Mouse (Mus musculus) frontal cortex, postnatal 25 days (tissue): ENCODE results near the gene Slc25a13.
"Not testable (repeated sequence)": the region's sequence is repeated elsewhere in the genome, so short reads cannot be mapped to it uniquely, and the experiment has no call there.

Source experiments
- DNase-seq, 2 experiments: peaks; one replicate each; pipeline ENCODE4 v3.0.0; 2022; ENCODE audit warnings: low spot score in 2 of 2

The Slc25a13 gene

DNA sequence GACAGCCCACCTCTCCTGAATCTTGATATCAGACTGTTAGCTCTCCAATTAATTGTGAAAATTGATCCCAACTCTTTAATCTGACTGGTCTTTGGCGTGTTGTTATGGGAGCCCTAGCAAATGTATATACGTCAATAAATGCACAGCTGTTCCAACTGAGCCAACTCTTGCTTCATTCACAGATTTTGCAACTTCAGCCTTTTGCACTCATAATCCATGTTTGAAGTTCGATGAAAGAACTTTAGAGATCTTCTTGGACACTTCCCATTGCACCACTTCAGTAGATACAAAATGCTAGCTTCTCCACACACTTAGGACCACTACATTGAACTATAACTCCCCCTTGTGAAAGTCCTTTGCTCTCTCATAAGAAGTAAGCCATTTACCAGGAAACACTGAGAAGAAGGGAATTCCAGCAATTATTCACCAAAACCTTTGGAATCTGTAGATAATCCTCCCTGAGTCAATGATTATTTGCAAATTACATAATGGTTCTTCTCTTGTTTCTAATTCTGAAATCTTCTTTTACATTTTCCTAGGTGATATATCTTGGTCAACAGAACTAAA, 11.3 kb downstream of the Slc25a13 start:
- DNase-seq = no peak

DNA sequence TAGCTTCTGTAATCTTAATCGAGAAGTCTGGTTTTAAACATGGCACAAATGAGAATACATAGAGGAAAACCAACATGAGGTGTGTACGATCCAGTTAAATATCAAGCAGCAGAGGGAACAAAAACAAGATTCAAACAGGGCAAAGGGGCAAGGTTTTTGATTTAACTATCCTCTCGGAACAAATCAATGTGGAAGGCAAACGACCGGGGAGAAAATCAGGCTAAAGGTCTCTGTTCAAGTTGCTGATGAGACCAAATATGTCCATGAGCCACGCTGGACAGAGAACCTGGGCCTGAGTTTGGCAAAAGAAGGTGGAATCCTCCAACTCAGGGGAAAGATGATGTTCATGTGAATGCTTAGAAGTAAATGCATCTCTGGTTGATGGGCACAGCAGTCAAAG, 14.5 kb downstream of the Slc25a13 start:
- DNase-seq = no peak

- no peak for DNase-seq
Observed at GRCm38 (mm10) chr6:6201977-6202376, 15.0 kb downstream of the Slc25a13 start.

GRCm38 (mm10) chr6:6199138-6199870, 17.7 kb downstream of the Slc25a13 start:
- DNase-seq = no peak

DNA sequence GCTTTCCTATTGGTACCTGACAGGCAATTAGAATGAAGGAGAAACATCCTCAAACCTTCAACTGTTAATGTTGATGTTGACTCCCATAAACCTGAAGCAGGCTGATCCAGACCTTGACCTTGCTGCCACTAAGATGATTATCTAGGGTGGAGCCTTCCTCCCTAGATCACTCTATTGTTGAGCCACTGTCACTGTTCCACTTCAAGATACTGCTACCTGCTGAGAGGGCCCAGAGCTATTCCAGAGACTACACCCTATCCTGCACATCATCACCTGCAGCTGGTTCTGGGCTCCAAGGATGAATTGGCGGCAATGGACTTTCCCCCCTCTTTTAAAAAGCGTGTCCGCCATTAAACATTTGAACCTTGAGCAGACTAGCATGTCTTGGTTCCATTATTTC, 18.9 kb downstream of the Slc25a13 start:
- DNase-seq = not testable (repeated sequence)

GRCm38 (mm10) chr6:6197339-6197738, 19.6 kb downstream of the Slc25a13 start:
- no peak for DNase-seq

DNA sequence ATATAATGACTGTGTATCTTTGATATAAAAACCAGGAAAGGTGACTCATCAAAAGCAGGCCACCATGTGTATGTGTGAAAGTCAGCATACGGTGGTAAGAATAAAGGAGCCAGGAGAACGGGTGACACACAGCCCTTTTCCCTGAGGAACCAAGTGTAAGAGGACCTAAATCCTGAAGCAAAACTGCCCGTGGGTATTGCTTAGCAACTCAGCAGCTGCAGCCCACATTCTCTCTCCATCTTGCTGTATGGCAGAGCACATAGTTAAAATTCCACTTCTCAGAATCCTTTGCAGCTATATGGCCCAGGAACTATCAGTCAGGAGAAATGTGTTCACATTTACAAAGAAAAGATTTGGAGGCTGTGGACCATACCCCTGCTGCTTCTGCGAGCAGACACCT, 20.4 kb downstream of the Slc25a13 start:
- DNase-seq = no peak

DNA sequence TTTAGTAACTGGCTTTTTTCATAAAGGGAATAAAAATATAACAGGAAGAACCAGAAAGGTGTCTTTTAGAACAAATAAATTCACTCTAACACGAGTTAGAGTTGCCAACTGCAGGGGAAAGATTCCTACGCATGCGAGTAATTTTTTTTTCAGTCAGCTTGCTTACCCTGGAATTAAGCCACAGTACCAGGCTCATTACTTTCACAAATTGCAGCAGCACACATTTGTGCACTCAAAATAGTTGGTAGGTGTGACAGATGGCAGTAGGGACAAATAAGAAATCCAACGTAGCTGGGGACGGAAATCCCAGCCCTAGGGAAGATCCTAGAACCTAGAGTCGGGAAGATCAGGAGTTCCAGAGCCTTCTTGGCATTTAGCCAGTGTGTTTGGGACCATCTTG, 22.1 kb downstream of the Slc25a13 start:
- DNase-seq = no peak

GRCm38 (mm10) chr6:6193906-6194305, 23.1 kb downstream of the Slc25a13 start:
- no peak for DNase-seq

DNA sequence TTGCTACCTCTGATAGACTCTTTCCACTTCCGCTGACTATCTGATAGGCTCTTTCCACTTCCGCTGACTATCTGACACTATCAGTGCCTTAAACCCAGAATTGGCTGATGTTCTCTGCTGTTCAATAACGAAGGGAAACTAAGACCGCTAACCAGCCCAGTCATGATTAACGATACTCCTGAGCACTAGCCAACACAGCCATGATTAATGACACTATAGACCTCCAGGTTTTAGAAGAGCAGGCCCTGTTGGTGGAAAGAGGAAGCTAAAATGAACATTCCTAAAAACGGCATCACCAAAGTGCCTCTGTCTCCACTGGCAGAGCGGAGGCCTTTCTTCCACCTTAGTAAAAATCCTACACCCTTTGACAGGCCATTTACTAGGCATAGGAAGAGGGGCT, 24.6 kb downstream of the Slc25a13 start:
- no peak for DNase-seq

DNA sequence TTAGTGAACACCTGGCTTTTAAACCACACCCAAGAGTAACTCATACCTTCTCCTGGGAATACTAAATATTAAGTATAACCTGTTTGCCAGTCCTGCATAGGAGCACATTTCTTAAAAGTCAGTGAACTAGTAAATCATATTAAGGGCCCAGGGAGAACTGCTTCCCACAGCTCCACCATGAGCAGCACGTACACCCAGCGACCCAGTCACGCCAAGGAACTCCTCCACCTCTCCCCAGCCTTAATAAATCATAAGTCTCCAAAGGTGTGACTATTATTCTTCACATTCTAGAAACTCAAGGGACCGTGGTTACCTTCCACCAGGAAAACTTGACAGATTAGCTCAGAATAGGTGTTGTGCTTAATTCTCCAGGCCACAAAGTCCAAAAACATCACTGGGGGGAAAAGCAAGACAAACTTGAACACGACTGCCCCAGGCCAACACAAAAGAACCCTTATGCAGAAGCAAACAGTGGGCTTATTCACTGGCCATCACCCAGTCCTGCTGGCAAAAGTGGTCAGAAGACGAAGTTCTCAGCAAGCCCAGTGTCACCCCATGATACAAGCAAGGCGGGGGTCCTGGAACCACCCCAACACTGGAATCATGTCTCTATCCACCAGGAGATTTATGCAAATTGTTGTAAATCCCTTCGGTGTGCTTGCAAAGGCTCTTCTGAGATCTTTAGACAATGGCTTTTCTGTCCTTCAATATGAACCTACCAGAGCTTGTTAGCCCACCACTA, 25.2 kb downstream of the Slc25a13 start:
- no peak for DNase-seq

DNA sequence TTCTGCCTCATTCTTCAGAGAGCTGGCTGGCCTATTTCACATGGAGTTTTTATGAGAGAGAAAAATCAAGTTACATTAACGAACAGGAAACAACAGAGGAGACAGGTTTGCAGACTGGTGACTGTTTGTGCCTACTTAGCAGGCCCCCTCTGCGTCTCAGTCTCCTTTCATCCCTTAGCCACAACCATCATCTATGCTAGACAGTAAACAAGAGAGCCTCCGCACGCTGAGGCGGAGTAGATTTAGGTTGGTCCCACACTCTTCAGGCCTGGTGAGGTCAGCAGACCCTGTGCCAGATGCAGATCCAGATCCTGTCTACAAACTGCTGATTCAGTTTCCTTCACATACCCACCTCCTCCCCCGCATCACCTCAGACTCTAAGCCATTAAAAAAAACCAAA, 28.0 kb downstream of the Slc25a13 start:
- no peak for DNase-seq

DNA sequence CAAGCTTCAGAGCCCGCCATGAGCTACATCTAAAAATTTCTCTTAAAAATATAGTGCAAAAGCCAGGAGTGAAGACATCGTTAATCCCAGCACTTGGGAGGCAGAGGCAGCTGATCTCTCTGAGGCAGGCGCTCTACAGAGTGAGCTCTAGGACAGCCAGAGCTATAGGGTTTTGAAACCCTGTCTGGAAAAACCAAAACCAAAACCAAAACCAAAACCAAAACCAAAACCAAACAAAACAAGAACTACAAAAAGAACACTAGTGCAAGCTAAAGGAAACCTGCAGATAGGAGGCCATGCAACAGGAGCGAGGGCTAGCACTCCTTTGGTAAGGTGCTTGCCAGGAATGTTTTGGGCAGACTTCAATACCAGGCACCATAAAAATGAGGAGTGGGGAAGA, 30.5 kb downstream of the Slc25a13 start:
- DNase-seq = no peak

- no peak for DNase-seq
Observed at GRCm38 (mm10) chr6:6185735-6186068, 31.3 kb downstream of the Slc25a13 start.

DNA sequence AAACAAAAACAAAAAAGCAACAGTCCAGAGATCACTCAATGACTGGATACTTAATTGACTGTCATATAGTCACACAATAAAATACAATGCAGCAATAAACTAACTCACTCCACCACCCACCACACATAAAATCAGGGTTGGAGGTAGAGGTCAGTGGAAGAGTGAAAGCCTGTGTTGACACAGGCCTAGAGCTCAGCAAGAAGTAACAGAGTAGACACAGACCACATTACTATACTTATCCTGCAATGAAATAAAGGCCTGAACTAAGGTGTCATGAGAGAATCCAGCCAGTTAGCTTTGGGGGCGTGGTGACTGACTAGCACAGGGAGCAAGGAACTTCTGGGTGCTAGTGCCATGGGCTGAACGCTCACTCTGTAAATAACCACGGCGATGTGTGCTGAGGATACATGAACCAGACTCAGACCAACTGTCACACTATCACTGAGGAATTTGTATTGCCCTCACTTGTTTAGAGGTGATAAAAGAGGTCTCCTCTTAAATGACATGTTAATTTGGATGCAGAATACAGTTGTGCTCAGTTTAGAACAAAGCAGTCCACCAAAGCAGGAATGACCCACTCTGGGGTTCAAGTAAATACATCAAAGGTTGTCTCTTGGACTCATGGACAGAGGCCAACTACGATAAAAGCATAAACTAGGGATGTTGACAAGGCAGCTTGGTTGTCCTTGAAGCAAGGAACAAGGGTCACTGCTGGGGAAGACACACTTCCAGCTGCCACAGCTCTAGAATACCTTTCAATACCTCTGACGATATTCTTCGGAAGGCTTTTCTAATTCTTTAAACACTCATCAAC, 31.8 kb downstream of the Slc25a13 start:
- no peak for DNase-seq

DNA sequence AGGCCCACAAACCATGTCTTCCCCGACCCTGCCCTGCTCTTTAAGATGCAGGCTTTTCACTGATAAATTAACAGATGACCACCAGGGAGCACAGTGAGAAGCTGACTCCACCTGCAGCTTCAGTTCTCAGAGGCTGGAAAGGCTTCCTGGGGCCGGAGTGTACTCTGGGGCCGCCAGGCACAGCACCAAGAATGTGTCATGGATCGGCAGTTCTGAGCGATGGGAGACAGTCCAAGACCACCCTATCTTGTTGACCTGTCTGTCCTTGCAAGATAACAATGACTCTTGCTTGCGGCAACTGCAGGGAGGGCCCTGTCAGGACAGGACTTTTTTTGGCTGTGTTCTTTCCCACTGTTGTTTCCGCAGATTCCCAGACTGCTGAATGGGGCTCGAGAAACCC, 33.4 kb downstream of the Slc25a13 start:
- no peak for DNase-seq

GRCm38 (mm10) chr6:6182191-6182590, 34.8 kb downstream of the Slc25a13 start:
- DNase-seq = no peak

DNA sequence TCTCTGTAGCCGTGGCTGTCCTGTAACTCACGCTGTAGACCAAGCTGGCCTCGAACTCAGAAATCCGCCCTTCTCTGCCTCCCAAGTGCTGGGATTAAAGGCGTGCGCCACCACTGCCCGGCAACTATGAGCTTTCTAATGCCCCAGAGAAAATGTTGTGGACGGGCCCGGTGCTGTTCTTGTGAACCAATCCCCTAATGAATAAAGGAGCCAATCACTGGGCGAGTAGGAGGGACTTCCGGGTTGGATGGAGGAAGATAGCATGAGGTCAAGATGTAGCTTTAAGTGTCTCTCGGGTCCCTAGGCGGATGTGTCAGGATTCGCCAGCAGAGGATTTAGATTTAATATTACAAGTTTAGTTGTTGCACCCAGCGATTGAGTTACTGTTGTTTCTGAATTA, 38.6 kb downstream of the Slc25a13 start:
- DNase-seq = not testable (repeated sequence)

DNA sequence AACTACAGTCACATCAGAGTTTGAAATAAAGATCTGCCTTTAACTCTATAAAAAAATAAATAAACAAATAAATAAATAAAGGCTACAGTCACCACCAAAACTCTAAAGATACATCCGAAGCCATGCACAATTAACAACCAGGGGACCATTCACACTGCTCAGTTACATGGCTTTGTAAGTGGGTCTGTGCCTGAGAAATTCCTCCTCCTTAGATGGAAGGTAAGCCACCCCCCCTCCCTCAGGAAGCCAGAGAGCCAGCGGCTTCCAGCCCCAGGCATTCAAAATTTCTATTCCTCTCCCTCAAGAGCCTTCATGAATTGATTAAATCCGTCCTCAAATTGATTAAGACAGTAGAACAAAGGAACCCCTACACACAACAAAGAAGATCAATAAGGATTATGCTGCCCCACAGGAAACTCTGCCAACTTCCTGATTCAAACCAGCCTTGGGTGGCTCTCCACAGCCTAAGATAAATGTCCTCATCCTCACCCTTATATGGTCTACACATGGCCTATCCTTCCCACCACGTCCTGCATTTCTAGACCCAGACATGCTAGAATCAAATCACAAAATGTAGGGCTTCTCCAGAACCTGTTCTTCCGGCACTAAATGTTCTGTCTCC, 41.5 kb downstream of the Slc25a13 start:
- no peak for DNase-seq

GRCm38 (mm10) chr6:6173935-6174561, 42.9 kb downstream of the Slc25a13 start:
- DNase-seq = no peak

DNA sequence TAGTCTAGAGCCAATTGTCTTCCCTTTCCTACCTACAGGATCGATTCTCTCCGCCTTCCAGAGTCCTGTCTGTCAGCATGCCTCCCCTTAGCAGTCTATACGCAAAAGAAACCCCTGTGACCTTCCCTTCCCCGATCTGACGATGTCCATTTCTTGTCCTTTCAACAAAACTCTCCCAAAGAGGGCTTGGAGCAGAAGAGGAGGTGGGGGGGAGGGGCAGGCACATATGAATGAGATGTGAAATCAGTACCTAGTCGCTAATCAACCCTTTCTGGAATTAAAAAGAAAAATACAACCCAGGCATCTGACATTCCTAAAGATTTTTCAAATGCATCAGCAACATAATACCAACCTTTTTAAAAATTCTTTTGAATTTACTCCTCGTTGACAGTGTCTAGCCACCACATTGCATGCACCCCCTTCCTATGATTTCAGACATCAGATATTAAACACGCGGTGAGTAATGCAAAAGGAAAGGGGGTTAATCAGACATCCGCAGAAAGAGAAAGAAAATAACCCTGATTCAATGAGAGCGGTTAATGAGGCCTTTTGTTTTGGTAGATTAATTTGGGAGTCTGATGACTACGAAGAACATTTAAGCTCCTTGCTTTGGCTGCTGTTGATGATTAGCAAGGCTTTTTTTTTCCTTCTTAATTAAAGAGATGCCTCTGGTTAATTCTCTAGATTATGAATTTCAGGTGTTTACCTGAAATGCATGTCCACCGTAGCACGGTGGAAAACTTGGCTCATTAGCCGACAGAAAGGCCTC, 43.6 kb downstream of the Slc25a13 start:
- no peak for DNase-seq
